Mouse (Mus musculus): Measurements from ENCODE around the gene Twf1. TPM values are rescaled to one million over a fixed set of nuclear protein-coding genes. Genes with fewer than 3 reads are reported as not detected.

Twf1 gene
- polyA plus RNA-seq, 1 experiment = 10.1 TPM

DNA sequence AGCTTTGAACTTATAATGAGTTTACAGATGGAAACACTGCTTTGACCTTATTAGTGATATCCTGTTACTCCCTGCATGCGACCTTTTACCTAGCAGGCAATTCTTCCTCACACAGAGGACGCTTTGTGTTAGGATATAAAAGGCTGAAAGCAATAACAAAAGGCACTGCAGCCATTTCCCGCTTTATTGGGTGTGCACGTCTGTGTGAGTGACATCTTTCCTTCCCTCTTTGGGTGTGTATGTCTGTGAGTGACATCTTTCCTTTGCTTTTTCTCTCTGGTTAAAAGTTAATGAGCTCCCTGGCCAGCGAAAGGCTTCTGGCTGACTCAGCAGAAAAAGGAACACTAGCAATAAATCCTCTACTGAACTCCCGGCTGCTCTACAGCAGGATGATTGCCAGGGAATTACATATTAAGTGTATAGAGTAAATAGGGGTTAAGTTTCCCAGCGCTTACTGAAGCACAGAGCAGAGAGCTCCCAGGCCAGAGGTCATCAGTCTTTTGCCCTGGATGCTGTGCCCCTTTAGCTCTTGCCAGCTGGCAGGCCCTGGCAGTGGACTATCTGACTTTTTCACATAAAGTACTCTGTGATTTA, 7.6 kb downstream of the Twf1 start:
- no peak overlapping the region for H3K4me3 ChIP-seq (ENCODE audit: extremely low read depth, insufficient read depth, insufficient read length)
- peaks cover 53% of the 10 kb centered on the region for H3K36me3 ChIP-seq (ENCODE audit: control insufficient read depth, insufficient read depth, low read length)
- DNase-seq (ENCODE audit: low read depth in 1 of 2, low spot score in 2 of 2) = no peak
- 91% methylated on average over 7 of the region's 7 CpGs for WGBS
- no peaks in the 10 kb centered on the region for H3K4me1 ChIP-seq (ENCODE audit: control insufficient read depth, insufficient read depth, insufficient read length)
- no peak for TF ChIP-seq CTCF (IDR thresholded peaks at IDR 0.05; ENCODE audit: extremely low read depth, insufficient read depth, insufficient read length, insufficient replicate concordance)
- TF ChIP-seq POLR2A (IDR thresholded peaks at IDR 0.05; ENCODE audit: low read depth, low read length) = no peak
- no peak overlapping the region for H3K27ac ChIP-seq (ENCODE audit: insufficient read depth, low read length)
- no peaks in the 10 kb centered on the region for H3K27me3 ChIP-seq (ENCODE audit: control insufficient read depth, insufficient read depth, low read length)

DNA sequence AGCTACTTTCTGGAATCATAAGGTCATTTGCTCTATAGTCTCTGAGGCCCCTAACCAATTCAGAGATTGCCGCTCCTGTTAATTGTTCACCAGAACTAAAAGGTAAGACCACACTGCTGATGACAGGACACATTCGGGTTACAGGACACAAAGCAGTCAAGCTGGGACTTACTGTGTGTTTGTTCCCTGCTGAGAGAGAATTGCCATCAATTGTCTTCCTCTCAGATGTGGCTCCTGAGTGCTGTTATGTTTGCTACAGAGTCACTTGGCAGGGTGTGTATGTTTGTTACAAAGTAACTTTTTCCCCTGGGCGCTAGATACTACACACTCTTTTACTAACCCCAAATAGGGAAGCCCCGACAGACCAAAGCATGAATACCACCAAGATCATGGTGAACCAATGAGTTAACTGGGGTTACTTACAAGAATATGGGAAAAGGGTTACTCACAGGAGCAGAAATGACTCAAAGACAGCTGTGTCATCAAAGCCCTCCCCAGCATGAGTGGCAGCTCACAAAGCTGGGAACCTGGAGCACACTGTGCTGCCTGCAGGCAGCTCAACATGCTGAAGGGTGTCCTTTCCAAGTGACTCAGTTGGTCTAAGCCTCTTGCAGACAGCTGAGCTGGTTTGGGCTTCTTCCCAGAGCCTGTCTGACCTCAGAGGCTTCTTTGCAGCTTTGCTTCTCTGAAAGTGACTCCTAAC, 15.0 kb downstream of the Twf1 start:
- H3K4me3 ChIP-seq (ENCODE audit: extremely low read depth, insufficient read depth, insufficient read length) = no peak overlapping the region
- H3K27me3 ChIP-seq (ENCODE audit: control insufficient read depth, insufficient read depth, low read length) = no peaks in the 10 kb centered on the region
- H3K4me1 ChIP-seq (ENCODE audit: control insufficient read depth, insufficient read depth, insufficient read length) = no peaks in the 10 kb centered on the region
- TF ChIP-seq POLR2A (IDR thresholded peaks at IDR 0.05; ENCODE audit: low read depth, low read length) (no peak), CTCF (IDR thresholded peaks at IDR 0.05; ENCODE audit: extremely low read depth, insufficient read depth, insufficient read length, insufficient replicate concordance) (no peak)
- H3K36me3 ChIP-seq (ENCODE audit: control insufficient read depth, insufficient read depth, low read length) = peaks cover 3% of the 10 kb centered on the region
- DNase-seq (ENCODE audit: low read depth in 1 of 2, low spot score in 2 of 2) = no peak
- 82% methylated on average over 4 of the region's 4 CpGs for WGBS
- H3K27ac ChIP-seq (ENCODE audit: insufficient read depth, low read length) = no peak overlapping the region

GRCm38 (mm10) chr15:94572746-94573145, 16.9 kb downstream of the Twf1 start:
- Histone ChIP-seq H3K4me3 (ENCODE audit: extremely low read depth, insufficient read depth, insufficient read length) (no peak overlapping the region), H3K27me3 (ENCODE audit: control insufficient read depth, insufficient read depth, low read length) (no peaks in the 10 kb centered on the region), H3K27ac (ENCODE audit: insufficient read depth, low read length) (no peak overlapping the region), H3K4me1 (ENCODE audit: control insufficient read depth, insufficient read depth, insufficient read length) (no peaks in the 10 kb centered on the region), H3K36me3 (ENCODE audit: control insufficient read depth, insufficient read depth, low read length) (no peaks in the 10 kb centered on the region; the same call in 1 of the 2 replicates)
- 72% methylated on average over 8 of the region's 8 CpGs for WGBS
- DNase-seq (ENCODE audit: low read depth in 1 of 2, low spot score in 2 of 2) = no peak
- TF ChIP-seq CTCF (IDR thresholded peaks at IDR 0.05; ENCODE audit: extremely low read depth, insufficient read depth, insufficient read length, insufficient replicate concordance) (no peak), POLR2A (IDR thresholded peaks at IDR 0.05; ENCODE audit: low read depth, low read length) (no peak)

- H3K27me3 ChIP-seq (ENCODE audit: control insufficient read depth, insufficient read depth, low read length) = no peaks in the 10 kb centered on the region
- H3K36me3 ChIP-seq (ENCODE audit: control insufficient read depth, insufficient read depth, low read length) = peaks cover 5% of the 10 kb centered on the region; the same call in 1 of the 2 replicates
- no peaks in the 10 kb centered on the region for H3K4me1 ChIP-seq (ENCODE audit: control insufficient read depth, insufficient read depth, insufficient read length)
- no peak for DNase-seq (ENCODE audit: low read depth in 1 of 2, low spot score in 2 of 2)
- TF ChIP-seq CTCF (IDR thresholded peaks at IDR 0.05; ENCODE audit: extremely low read depth, insufficient read depth, insufficient read length, insufficient replicate concordance) = no peak
- TF ChIP-seq POLR2A (IDR thresholded peaks at IDR 0.05; ENCODE audit: low read depth, low read length) = no peak
- WGBS = 86% methylated on average over 4 of the region's 4 CpGs
- H3K27ac ChIP-seq (ENCODE audit: insufficient read depth, low read length) = no peak overlapping the region
- H3K4me3 ChIP-seq (ENCODE audit: extremely low read depth, insufficient read depth, insufficient read length) = no peak overlapping the region
Observed at GRCm38 (mm10) chr15:94571501-94571900, 18.2 kb downstream of the Twf1 start.

DNA sequence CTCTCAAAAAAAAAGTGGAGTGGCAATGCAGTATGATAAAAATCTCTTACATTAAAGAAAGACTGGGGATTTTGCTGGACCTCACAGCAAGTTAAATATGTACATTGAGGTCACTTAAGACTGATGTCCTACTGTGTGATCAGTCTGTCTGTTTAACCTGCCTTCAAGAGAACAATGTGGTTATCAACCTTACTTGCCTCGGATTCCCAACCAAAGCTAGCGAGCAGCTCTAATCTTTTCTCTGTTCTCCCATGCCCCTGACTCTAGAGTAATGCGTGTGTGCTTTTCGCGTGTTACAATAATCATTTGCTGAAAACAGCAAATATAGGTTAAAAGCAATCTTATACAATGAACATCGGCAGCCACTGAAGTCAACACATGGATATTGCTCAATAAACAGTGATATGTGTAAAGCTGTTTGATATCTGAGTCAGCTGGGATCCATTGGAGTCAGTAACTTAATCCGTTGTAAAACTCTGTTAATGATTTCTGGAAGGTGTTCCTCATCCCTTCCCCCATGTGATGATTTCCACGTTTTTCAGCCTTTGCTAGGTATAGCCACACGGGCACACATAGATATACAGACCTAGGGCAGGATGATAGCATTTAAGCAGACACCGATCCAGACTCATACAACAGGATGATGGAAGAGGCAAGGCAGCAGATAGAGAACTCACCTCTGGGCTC, 21.1 kb downstream of the Twf1 start:
- Histone ChIP-seq H3K4me3 (ENCODE audit: extremely low read depth, insufficient read depth, insufficient read length) (no peak overlapping the region), H3K27me3 (ENCODE audit: control insufficient read depth, insufficient read depth, low read length) (no peaks in the 10 kb centered on the region), H3K36me3 (ENCODE audit: control insufficient read depth, insufficient read depth, low read length) (peaks cover 10% of the 10 kb centered on the region), H3K27ac (ENCODE audit: insufficient read depth, low read length) (no peak overlapping the region), H3K4me1 (ENCODE audit: control insufficient read depth, insufficient read depth, insufficient read length) (no peaks in the 10 kb centered on the region)
- DNase-seq (ENCODE audit: low read depth in 1 of 2, low spot score in 2 of 2) = no peak
- WGBS = 92% methylated on average over 10 of the region's 10 CpGs
- no peak for TF ChIP-seq POLR2A (IDR thresholded peaks at IDR 0.05; ENCODE audit: low read depth, low read length)
- TF ChIP-seq CTCF (IDR thresholded peaks at IDR 0.05; ENCODE audit: extremely low read depth, insufficient read depth, insufficient read length, insufficient replicate concordance) = no peak

GRCm38 (mm10) chr15:94565854-94566253, 23.8 kb downstream of the Twf1 start:
- Histone ChIP-seq H3K4me1 (ENCODE audit: control insufficient read depth, insufficient read depth, insufficient read length) (no peaks in the 10 kb centered on the region), H3K36me3 (ENCODE audit: control insufficient read depth, insufficient read depth, low read length) (peaks cover 20% of the 10 kb centered on the region), H3K27ac (ENCODE audit: insufficient read depth, low read length) (no peak overlapping the region), H3K4me3 (ENCODE audit: extremely low read depth, insufficient read depth, insufficient read length) (no peak overlapping the region), H3K27me3 (ENCODE audit: control insufficient read depth, insufficient read depth, low read length) (no peaks in the 10 kb centered on the region)
- 41% methylated on average over 9 of the region's 9 CpGs for WGBS
- DNase-seq (ENCODE audit: low read depth in 1 of 2, low spot score in 2 of 2) = no peak
- TF ChIP-seq CTCF (IDR thresholded peaks at IDR 0.05; ENCODE audit: extremely low read depth, insufficient read depth, insufficient read length, insufficient replicate concordance) = no peak
- TF ChIP-seq POLR2A (IDR thresholded peaks at IDR 0.05; ENCODE audit: low read depth, low read length) = no peak
